Mouse (Mus musculus): ENCODE measurements at regions not wholly inside any gene's neighbourhood (a gene's known extent, or its start where the extent isn't known, plus 50 kb on each side); places are given as distances from the start of the nearest gene placed in this dataset.

GRCm38 (mm10) chr4:125880028-125880427 is 144.3 kb upstream of the Csf3r start:
- ATAC-seq (ENCODE audit: low TSS enrichment): no peak

- ATAC-seq (ENCODE audit: low TSS enrichment): no peak
These were observed 141.8 kb upstream of the Csf3r start for GRCm38 (mm10) chr4:125882531-125882930.

GRCm38 (mm10) chr4:125890510-125890909 is 133.8 kb upstream of the Csf3r start:
- no peak for ATAC-seq (ENCODE audit: low TSS enrichment)

- no peak for ATAC-seq (ENCODE audit: low TSS enrichment)
These were observed 131.2 kb upstream of the Csf3r start for GRCm38 (mm10) chr4:125893139-125893538.

DNA sequence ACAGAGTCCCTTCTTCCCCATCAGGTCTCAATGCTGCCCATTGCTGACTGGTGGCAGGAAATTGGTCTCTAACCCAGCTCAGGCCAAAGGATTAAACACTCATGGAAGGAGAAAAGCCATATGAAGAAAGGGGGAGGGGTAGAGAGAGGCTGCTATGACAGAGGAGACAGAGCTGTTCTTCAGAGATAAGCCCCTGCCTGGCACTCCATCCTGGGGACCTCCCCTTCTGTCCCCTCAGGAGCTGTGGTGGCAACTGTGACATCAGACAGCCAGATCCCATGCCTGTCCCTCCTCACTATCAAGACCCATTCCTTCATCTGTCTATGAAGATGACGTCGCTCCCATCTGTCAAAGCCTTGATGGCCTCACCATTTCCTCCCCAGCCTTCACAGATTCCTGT is 126.6 kb upstream of the Csf3r start:
- ATAC-seq (ENCODE audit: low TSS enrichment): no peak

GRCm38 (mm10) chr4:125898631-125899348 is 125.6 kb upstream of the Csf3r start:
- ATAC-seq (ENCODE audit: low TSS enrichment): no peak

DNA sequence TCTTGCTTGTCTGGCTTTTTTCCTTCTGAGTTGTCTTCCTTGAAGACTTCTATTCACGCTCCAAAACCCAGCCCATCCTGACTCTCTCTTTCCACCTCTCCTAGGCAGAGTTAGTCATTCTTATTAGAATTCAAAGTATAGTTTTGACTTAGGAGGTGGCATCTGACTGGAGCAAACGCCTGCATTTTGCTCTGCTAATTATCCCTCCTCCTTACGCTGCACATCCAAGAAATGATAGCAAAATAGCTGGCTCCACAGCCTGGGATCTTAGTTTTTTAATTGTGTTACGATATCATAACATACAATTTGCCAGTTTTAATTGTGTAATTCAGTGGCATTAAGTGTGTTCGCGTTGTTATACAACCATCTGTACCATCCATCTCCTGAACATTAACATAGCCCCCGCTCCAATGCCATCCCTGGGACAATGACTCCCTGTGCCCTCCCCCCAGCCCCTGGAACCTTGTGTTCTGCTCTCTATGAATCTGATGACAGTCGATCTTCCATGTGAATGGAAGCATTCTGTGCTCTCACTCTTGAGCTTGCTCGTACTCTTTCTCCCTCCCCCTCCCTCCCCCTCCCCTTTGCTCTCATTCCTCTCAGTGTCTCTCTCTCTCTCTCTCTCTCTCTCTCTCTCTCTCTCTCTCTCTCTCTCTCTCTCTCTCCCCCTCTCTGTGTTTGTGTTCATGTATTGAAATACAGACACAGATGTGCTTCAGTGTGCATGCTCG is 122.6 kb upstream of the Csf3r start:
- no peak for ATAC-seq (ENCODE audit: low TSS enrichment)

DNA sequence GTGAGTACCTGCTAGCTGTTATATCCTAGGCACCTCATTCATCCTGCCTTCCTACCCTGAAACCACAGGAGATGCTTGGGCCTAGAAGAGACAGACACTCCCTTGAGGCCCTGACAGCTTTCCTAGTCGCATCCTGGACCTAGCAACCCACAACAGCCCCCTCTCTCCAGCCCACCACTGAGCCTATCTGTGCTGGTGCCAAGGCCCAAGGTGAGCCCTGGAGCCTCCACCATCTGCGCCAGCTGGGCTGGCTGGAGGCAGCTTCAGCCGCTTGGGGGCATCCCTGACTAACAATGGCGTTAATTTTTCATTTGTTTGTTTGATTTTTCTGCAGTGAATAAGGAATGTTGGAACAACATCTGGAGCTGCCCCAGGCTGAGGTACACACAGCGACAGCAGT is 118.1 kb upstream of the Csf3r start:
- ATAC-seq (ENCODE audit: low TSS enrichment): no peak

GRCm38 (mm10) chr4:125908901-125909300 is 115.4 kb upstream of the Csf3r start:
- ATAC-seq (ENCODE audit: low TSS enrichment): no peak

DNA sequence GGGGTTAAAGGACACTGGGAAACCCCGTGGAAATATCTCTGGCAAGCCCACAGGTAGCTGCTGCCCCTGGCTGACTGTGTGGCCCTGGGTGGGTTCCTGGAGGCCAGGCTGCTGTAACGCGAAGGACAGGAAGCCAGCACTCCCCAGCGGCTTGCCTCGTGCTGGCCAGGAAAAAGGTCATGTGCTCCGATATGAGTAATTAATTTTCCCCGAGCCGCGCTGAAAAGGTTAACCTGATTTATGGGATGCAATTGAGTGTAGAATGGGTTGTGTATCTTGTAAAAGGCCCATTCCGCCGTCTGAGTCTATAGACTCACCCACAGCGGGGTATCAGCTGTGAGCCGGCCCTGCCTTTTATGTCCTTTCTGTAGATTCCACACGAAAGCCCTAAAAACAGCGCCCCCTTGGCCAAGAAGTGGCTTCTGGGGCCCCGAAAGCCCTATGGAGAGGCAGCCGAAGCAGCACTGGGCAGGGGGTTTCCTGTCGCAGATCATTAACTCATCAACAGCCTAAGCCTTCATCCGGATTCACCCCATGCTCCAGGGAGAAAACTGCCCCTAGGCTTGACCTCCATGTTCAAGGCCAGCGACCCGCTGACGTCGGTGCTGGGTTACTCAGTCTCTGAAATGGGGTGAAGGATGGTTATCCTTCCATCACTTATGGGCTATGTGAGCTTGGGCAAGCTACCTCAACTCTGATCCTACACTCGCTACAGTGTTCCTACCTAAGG is 112.6 kb upstream of the Csf3r start:
- ATAC-seq (ENCODE audit: low TSS enrichment): no peak

- ATAC-seq (ENCODE audit: low TSS enrichment): peak; percentile 55; the same call in 1 of the 2 replicates
These were observed 111.8 kb upstream of the Csf3r start for GRCm38 (mm10) chr4:125912444-125913049.

DNA sequence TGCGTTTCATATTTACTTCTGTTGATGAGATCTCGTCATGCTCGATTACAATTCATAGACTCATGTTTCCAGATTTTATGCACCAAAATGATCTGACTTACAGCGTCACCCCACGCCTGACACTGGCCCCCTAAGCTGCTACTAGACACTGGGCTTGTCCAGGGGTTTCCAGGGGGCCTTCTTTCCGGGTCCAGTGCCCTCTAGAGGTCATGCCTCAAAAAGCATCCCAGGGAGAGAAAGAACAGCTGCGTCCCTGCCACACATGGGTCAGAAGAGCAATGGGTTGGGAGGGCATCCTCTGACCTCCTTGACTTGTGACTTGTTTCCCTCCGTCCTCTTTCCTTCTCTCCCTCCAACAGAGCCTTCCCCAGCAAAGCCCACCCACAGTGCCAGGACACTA is 109.2 kb upstream of the Csf3r start:
- ATAC-seq (ENCODE audit: low TSS enrichment): no peak

DNA sequence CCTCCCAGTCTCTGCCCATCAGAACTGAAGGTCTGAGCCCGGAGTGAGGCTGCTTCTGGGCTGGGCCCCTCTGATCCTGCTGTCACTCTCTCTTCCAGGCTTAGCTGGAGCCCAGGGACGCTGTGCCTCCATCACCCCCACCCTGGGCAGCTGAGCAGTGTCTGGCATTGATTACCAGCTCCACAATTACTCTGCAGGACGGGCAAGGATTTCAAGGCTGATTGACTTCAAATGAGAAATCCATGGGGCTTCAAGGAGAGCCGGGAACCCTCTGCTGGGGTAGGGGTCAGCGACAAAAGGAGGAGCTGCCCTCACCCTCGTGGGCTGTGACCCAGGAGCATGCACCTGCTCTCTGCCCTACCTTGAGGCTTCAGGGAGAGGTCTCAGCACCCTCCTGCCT is 107.1 kb upstream of the Csf3r start:
- ATAC-seq (ENCODE audit: low TSS enrichment): no peak

DNA sequence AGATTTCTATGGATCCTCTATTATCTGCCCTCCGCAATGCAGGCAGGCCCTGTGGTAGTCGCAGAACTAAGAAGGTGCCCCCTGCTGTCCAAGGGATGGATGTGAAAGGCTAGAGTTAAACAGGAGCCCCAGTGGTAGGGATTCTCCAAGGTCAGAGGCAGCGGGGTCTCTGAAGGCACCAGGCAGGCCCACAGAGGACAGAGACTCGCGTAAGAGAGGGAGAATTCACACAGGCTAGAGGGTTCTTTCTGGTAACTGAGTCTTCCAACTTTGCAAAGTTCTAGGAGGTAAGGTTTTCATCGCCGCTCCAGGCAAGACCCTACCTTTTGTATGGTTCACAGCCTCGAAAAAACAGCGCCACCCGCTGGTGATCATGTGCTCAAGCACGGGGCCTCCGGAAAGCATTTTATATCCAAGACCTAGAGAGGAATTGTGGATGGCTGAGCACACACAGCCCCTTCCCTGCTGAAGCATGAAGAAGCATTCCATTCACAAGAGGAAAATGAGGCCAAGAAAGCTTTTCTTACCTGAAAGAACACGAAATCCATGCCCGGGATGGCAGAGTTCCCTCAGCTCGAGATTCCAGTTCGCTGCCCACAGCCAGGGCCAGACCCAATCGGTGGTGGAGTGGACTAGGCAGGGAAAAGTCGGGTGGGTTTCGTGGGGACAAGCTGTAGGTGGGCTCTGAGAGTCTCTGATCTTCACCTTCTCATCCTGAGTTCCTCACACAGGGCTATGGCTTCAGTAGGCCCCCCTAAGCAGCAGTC is 102.6 kb upstream of the Csf3r start:
- ATAC-seq (ENCODE audit: low TSS enrichment): no peak; the same call in 1 of the 2 replicates

DNA sequence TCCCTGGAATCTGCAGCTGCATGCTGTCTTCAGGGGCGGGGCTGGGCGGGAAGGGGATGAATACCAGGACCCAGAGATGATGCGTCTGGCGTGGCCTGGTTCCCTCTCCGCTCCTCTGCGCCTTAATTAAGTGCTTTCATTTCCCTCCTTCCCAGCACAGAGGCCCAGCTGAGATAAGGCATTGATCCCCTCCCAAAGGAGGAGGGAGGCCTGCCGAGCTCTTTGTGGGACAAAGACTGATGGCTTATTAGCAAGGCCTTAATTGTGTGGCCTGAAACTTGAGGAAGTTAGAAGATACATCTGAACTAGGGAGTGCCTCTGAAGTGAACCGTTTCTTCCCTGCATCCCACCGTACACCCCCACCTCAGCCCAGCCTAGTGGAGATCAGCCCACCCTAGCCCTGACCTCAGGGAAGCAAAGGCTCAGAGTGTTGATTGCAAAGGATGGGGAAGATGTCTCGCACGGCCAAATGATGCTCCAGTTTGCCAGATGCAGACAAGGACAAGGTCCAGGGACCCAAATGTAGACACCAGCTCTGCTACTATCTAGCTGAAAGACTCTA is 102.0 kb upstream of the Csf3r start:
- ATAC-seq (ENCODE audit: low TSS enrichment): no peak

GRCm38 (mm10) chr4:125923225-125923624 is 101.1 kb upstream of the Csf3r start:
- no peak for ATAC-seq (ENCODE audit: low TSS enrichment)

DNA sequence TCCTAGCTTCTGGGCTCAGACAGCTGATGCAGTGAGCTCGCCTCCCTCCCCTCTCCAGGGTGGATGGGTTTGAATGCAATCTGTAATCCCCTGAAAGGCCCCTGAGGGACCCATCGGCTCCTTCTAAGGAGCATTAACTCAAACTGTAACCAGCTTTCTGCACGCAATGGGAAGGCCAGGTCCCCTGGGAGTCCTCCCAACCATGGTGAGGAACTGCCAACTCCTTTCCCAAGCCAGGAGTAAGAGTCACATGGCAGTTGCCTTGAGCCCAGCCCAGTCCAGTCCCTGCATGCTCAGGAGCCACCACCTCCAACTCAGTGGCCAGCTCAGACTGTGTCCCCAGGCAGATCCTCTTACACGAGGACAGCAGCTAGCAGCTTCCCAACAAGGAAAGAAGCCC is 96.2 kb upstream of the Csf3r start:
- ATAC-seq (ENCODE audit: low TSS enrichment): no peak

DNA sequence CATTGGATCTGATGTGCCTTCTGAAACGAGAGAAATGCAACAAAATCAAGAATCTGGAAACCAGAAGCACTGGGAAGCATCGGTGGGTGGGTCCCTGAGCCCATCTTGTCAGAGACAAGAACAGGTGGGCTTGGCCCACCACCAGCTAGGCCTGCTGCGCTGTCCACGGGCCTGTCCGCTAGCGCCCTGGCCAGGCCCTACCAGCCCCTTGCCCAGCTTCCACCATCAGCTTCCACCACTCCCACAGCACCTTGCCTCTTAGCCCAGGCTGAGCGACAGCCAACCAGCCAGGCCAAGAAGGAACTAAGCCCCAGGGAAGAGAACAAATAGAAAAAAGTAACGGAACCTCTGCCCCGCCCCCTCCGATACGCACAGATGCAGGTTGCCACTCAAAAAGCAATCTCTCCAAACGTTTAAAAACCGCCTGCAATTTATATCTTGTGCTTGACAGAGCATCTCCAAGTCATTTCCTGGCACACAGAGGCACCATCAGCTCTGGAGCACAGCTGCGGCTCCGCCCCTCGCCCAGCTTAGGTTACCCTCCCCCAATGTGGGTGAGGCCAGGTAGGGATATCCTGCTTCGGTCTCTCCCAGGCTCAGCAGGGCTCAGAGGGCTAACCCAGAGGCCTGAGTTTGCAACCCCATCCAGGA is 95.1 kb upstream of the Csf3r start:
- ATAC-seq (ENCODE audit: low TSS enrichment): no peak

GRCm38 (mm10) chr4:125930764-125931163 is 93.6 kb upstream of the Csf3r start:
- no peak for ATAC-seq (ENCODE audit: low TSS enrichment)

- no peak for ATAC-seq (ENCODE audit: low TSS enrichment)
These were observed 93.0 kb upstream of the Csf3r start for GRCm38 (mm10) chr4:125931321-125931720.
